Mouse (Mus musculus) forebrain, embryonic 16.5 days (tissue): ENCODE data around the gene Prrg2. TPM values are rescaled to one million over a fixed set of nuclear protein-coding genes. Genes with fewer than 3 reads are reported as not detected.
A peak's percentile ranks its signal among the peaks of the same experiment; 100 is the strongest.

Source experiments
- ATAC-seq: fragments of 200-750 bp; cut with Nextera tagmentation; 2 replicates; pipeline ENCODE4 v1.8.0; 2017; ENCODE audit warnings: mild to moderate bottlenecking, moderate library complexity
- H3K27ac ChIP-seq: fragments of 300-500 bp; sonication (generic); 2 replicates; pipeline ENCODE4 v1.5.1; 2014; ENCODE audit warnings: low read length, control low read depth
- H3K27me3 ChIP-seq: fragments of 300-500 bp; sonication (generic); replicated peaks from 2 replicates; pipeline ENCODE4 v1.6.1; 2014; ENCODE audit warnings: low read length; ENCODE audit not compliant: control insufficient read depth, insufficient read depth
- H3K36me3 ChIP-seq: fragments of 300-500 bp; sonication (generic); 2 replicates; pipeline ENCODE4 v1.6.1; 2014; ENCODE audit not compliant: control insufficient read depth, insufficient read depth
- H3K4me1 ChIP-seq: fragments of 300-500 bp; sonication (generic); replicated peaks from 2 replicates; pipeline ENCODE4 v1.6.1; 2014; ENCODE audit warnings: low read length; ENCODE audit not compliant: control insufficient read depth, insufficient read depth
- H3K4me2 ChIP-seq: fragments of 300-500 bp; sonication (generic); 2 replicates; pipeline ENCODE4 v1.6.1; 2014; ENCODE audit warnings: mild to moderate bottlenecking, low read length, control low read depth
- H3K4me3 ChIP-seq: fragments of 300-500 bp; sonication (generic); replicated peaks from 2 replicates; pipeline ENCODE4 v1.5.1; 2014; ENCODE audit warnings: mild to moderate bottlenecking, low read length, control low read depth
- H3K9ac ChIP-seq: fragments of 300-500 bp; sonication (generic); replicated peaks from 2 replicates; pipeline ENCODE4 v1.6.1; 2014; ENCODE audit warnings: low read depth, low read length, control low read depth
- H3K9me3 ChIP-seq: fragments of 300-500 bp; sonication (generic); 2 replicates; pipeline ENCODE4 v1.6.1; 2016; ENCODE audit warnings: low read length; ENCODE audit not compliant: control insufficient read depth
- WGBS: fragments of 180-500 bp; shearing (Covaris S2); extraction: QIAGEN DNeasy Blood & Tissue Kit; methylation state at CpG from one replicate; pipeline ENCODE4 v1.1.7; 2014; 5-methylcytosine and 5-hydroxymethylcytosine counted together
- polyA plus RNA-seq: library from polyadenylated mRNA; unstranded; fragments of >200 nt; fragmentation: Nextera tagmentation; extraction: Ambion mirVana; gene quantifications from 2 replicates; pipeline ENCODE4 v1.2.1, GENCODE M21; 2015

Prrg2 gene
- polyA plus RNA-seq, 1 experiment from 2014 or later = 13.6 TPM

DNA sequence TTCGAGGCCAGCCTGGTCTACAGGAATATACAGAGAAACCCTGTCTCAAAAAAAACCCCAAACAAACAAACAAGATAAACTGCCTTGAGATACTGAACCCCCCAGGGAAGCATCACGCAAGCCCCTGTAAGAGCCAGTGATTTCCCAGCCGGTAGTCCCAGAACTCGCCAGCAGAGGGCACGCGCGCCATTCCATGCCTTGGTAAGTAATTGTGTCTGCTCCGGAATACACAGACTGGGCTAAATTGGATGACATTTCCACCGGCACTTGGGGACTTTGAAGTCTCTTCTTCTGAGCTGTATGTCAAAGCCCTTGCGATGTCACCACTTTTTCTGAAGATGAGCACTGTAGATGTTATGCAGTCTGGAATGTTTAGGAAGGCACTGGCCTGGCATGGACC lies 17.4 kb upstream of the Prrg2 start:
- 2% methylated on average over 10 of the region's 10 CpGs for WGBS
- Histone ChIP-seq H3K36me3 (no peaks in the 10 kb centered on the region), H3K27me3 (no peaks in the 10 kb centered on the region), H3K4me3 (no peak overlapping the region), H3K9me3 (no peaks in the 10 kb centered on the region), H3K4me2 (no peak overlapping the region), H3K27ac (no peak overlapping the region), H3K9ac (no peak overlapping the region), H3K4me1 (no peaks in the 10 kb centered on the region)
- peak; percentile 75 for ATAC-seq

GRCm38 (mm10) chr7:45078513-45078912 lies 16.0 kb upstream of the Prrg2 start:
- Histone ChIP-seq H3K9ac (no peak overlapping the region), H3K4me1 (no peaks in the 10 kb centered on the region), H3K9me3 (no peaks in the 10 kb centered on the region), H3K27me3 (no peaks in the 10 kb centered on the region), H3K4me3 (no peak overlapping the region), H3K27ac (no peak overlapping the region), H3K36me3 (no peaks in the 10 kb centered on the region), H3K4me2 (no peak overlapping the region)
- no peak for ATAC-seq
- WGBS = 37% methylated on average over 9 of the region's 9 CpGs

DNA sequence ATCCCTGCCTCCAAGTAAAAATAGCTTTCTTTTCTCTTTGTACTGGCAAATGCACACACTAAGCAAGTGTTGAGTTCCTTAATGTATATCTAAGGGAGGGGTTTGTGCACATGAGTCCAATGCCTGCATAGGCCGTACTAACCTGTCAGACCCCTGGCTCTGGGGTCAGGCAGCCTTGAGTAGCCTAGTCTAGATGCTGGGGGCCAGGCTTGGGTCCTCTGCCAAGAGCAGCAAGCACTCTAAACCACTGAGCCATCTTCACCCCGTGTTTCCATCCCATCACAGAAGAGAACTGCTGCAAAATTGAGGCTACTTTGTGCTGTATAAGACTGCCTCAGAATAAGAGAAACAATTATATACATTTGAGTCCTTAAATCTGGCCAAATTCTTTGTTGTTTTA lies 15.4 kb upstream of the Prrg2 start:
- H3K36me3 ChIP-seq = no peaks in the 10 kb centered on the region
- no peak for ATAC-seq
- H3K9ac ChIP-seq = no peak overlapping the region
- H3K4me3 ChIP-seq = no peak overlapping the region
- H3K4me1 ChIP-seq = no peaks in the 10 kb centered on the region
- no peaks in the 10 kb centered on the region for H3K27me3 ChIP-seq
- H3K4me2 ChIP-seq = no peak overlapping the region
- 89% methylated on average over 2 of the region's 2 CpGs for WGBS
- H3K27ac ChIP-seq = no peak overlapping the region
- no peaks in the 10 kb centered on the region for H3K9me3 ChIP-seq

- no peak for ATAC-seq
- H3K27me3 ChIP-seq = no peaks in the 10 kb centered on the region
- no peaks in the 10 kb centered on the region for H3K4me1 ChIP-seq
- no peak overlapping the region for H3K4me2 ChIP-seq
- no peaks in the 10 kb centered on the region for H3K9me3 ChIP-seq
- no peak overlapping the region for H3K9ac ChIP-seq
- 91% methylated on average over 14 of the region's 14 CpGs for WGBS
- no peak overlapping the region for H3K4me3 ChIP-seq
- no peak overlapping the region for H3K27ac ChIP-seq
- H3K36me3 ChIP-seq = no peaks in the 10 kb centered on the region
Measured at GRCm38 (mm10) chr7:45077322-45077721, 14.8 kb upstream of the Prrg2 start.

- no peaks in the 10 kb centered on the region for H3K36me3 ChIP-seq
- no peak for ATAC-seq
- 88% methylated on average over 30 of the region's 30 CpGs for WGBS
- no peak overlapping the region for H3K9ac ChIP-seq
- no peaks in the 10 kb centered on the region for H3K9me3 ChIP-seq
- no peak overlapping the region for H3K27ac ChIP-seq
- H3K27me3 ChIP-seq = no peaks in the 10 kb centered on the region
- no peak overlapping the region for H3K4me3 ChIP-seq
- no peaks in the 10 kb centered on the region for H3K4me1 ChIP-seq
- H3K4me2 ChIP-seq = no peak overlapping the region
Measured at GRCm38 (mm10) chr7:45076501-45076900, 14.0 kb upstream of the Prrg2 start.

DNA sequence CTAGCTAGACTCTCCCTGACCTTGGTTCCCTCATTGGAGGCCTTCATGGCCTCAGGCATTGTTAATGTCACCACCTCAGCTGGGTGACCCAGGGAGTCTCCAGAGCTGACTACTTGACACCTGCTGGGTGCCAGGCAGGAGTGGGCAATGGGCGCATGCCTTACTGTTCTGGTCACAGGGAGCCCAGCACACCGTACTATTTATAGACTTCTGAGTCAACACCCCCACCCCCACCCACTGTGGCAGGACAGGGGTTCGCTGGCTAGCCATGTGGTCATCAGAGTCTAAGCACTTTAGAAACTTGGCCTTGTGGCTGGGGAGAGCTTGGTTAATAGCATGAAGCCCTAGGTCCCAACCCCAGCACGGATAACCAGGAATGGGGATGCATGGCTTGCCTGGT lies 12.9 kb upstream of the Prrg2 start:
- Histone ChIP-seq H3K4me1 (no peaks in the 10 kb centered on the region), H3K27ac (no peak overlapping the region), H3K9me3 (no peaks in the 10 kb centered on the region), H3K4me3 (no peak overlapping the region), H3K9ac (no peak overlapping the region), H3K36me3 (no peaks in the 10 kb centered on the region), H3K27me3 (no peaks in the 10 kb centered on the region), H3K4me2 (no peak overlapping the region)
- ATAC-seq = no peak
- WGBS = 93% methylated on average over 4 of the region's 4 CpGs

DNA sequence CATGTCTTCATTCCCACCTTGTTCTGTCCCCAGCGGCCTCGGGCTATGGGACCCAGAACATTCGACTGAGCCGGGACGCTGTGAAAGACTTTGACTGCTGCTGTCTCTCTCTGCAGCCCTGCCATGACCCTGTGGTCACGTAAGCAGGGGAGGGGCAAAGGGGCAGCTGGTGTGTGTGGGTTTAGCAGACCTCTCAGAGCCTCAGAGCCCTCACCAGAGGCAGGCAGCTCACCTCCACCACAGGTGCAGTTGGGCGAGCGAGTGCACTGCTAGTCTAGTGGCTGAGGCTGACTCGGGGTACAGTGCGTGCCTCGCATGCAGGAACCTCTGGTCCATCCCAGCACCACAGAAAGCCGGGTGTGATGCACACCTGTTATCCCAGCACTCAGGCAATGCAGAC lies 11.5 kb upstream of the Prrg2 start:
- no peaks in the 10 kb centered on the region for H3K27me3 ChIP-seq
- 89% methylated on average over 12 of the region's 12 CpGs for WGBS
- H3K27ac ChIP-seq = no peak overlapping the region
- no peaks in the 10 kb centered on the region for H3K4me1 ChIP-seq
- H3K4me3 ChIP-seq = no peak overlapping the region
- H3K9ac ChIP-seq = no peak overlapping the region
- H3K4me2 ChIP-seq = no peak overlapping the region
- no peaks in the 10 kb centered on the region for H3K36me3 ChIP-seq
- no peak for ATAC-seq
- H3K9me3 ChIP-seq = no peaks in the 10 kb centered on the region

- WGBS = 78% methylated on average over 7 of the region's 7 CpGs
- H3K4me3 ChIP-seq = no peak overlapping the region
- no peaks in the 10 kb centered on the region for H3K36me3 ChIP-seq
- H3K27ac ChIP-seq = no peak overlapping the region
- no peaks in the 10 kb centered on the region for H3K27me3 ChIP-seq
- ATAC-seq = no peak
- H3K4me2 ChIP-seq = no peak overlapping the region
- no peak overlapping the region for H3K9ac ChIP-seq
- no peaks in the 10 kb centered on the region for H3K4me1 ChIP-seq
- no peaks in the 10 kb centered on the region for H3K9me3 ChIP-seq
Measured at GRCm38 (mm10) chr7:45073171-45073707, 10.8 kb upstream of the Prrg2 start.

DNA sequence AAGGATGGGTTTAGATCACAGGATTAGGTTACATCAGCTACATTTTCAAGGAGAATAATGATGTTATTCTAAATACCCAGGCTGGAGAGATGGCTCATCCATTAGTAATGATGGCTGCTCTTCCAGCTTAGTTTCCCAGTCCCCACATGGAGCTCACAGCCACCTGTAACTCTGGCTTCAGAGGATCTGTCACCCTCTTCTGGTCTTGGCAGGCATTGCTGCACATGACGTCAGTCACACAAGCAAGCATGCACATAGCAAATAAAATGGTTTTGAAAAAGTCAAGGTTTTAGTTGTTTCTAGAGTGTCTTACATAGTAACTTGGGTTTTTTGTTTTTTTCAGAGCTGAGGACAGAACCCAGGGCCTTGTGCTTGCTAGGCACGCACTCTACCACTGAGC lies 9.8 kb upstream of the Prrg2 start:
- WGBS = 74% methylated on average over 2 of the region's 2 CpGs
- H3K36me3 ChIP-seq = no peaks in the 10 kb centered on the region
- no peak overlapping the region for H3K27ac ChIP-seq
- H3K4me2 ChIP-seq = no peak overlapping the region
- no peaks in the 10 kb centered on the region for H3K9me3 ChIP-seq
- no peak overlapping the region for H3K9ac ChIP-seq
- H3K4me3 ChIP-seq = no peak overlapping the region
- no peak for ATAC-seq
- no peaks in the 10 kb centered on the region for H3K4me1 ChIP-seq
- no peaks in the 10 kb centered on the region for H3K27me3 ChIP-seq

DNA sequence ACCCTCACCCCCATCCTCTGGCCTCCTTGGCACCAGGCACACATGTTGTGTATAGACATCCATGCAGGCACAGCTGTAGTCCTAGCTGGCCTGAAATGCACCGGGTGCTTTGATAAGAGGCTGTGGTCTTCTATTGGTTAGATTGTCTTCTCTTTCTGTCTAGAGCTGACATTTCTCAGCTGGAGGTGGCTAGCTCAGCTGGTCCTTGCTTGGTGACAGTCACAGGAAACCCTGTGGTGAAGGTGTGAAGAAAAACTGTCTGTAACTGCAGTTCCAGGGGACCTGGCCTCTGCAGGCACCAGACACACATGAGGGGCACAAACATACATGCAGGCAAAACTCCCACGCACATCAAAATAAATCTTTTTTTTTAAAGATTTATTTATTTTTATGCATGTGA lies 7.2 kb upstream of the Prrg2 start:
- Histone ChIP-seq H3K4me2 (no peak overlapping the region), H3K27ac (no peak overlapping the region), H3K9me3 (no peaks in the 10 kb centered on the region), H3K4me1 (no peaks in the 10 kb centered on the region), H3K27me3 (no peaks in the 10 kb centered on the region), H3K4me3 (no peak overlapping the region), H3K9ac (no peak overlapping the region), H3K36me3 (no peaks in the 10 kb centered on the region)
- WGBS = 87% methylated on average over 2 of the region's 2 CpGs
- no peak for ATAC-seq
